Mouse (Mus musculus): ENCODE results near the gene Uqcrfs1. TPM values are rescaled to one million over a fixed set of nuclear protein-coding genes. Genes with fewer than 3 reads are reported as not detected.
A peak's percentile ranks its signal among the peaks of the same experiment; 100 is the strongest.

Gene Uqcrfs1
- polyA plus RNA-seq, 1 experiment from 2014 or later = 216 TPM

- Histone ChIP-seq H3K4me3 (no peak overlapping the region), H3K27me3 (no peaks in the 10 kb centered on the region; the same call in 1 of the 2 replicates), H3K4me1 (peaks cover 2% of the 10 kb centered on the region), H3K36me3 (no peaks in the 10 kb centered on the region), H3K27ac (no peak overlapping the region), H3K9ac (no peak overlapping the region), H3K9me3 (replicated peaks) (no peaks in the 10 kb centered on the region), H3K4me2 (replicated peaks) (no peak overlapping the region)
- whole genome bisulfite sequencing = 76% methylated on average over 5 of the region's 5 CpGs
- ATAC-seq (ENCODE audit: low FRiP score) = no peak
Observed at GRCm38 (mm10) chr13:30549339-30549738, 4.2 kb upstream of the Uqcrfs1 start.

GRCm38 (mm10) chr13:30548835-30549234 lies 3.7 kb upstream of the Uqcrfs1 start:
- no peak overlapping the region for H3K27ac ChIP-seq
- no peaks in the 10 kb centered on the region for H3K9me3 ChIP-seq (replicated peaks)
- no peaks in the 10 kb centered on the region; the same call in 1 of the 2 replicates for H3K27me3 ChIP-seq
- no peak overlapping the region for H3K4me2 ChIP-seq (replicated peaks)
- no peak overlapping the region for H3K9ac ChIP-seq
- no peaks in the 10 kb centered on the region for H3K36me3 ChIP-seq
- 15% methylated on average over 2 of the region's 2 CpGs for WGBS
- ATAC-seq (ENCODE audit: low FRiP score) = no peak
- no peak overlapping the region for H3K4me3 ChIP-seq
- peaks cover 7% of the 10 kb centered on the region for H3K4me1 ChIP-seq

- WGBS = 5% methylated on average over 5 of the region's 5 CpGs
- H3K4me2 ChIP-seq (replicated peaks) = no peak overlapping the region
- H3K4me1 ChIP-seq = no peaks in the 10 kb centered on the region
- no peak overlapping the region for H3K4me3 ChIP-seq
- H3K36me3 ChIP-seq = no peaks in the 10 kb centered on the region
- H3K9me3 ChIP-seq (replicated peaks) = no peaks in the 10 kb centered on the region
- no peak overlapping the region for H3K9ac ChIP-seq
- ATAC-seq (ENCODE audit: low FRiP score) = peak; percentile 79; the same call in 1 of the 2 replicates
- no peak overlapping the region for H3K27ac ChIP-seq
- H3K27me3 ChIP-seq = no peaks in the 10 kb centered on the region
Observed at GRCm38 (mm10) chr13:30530761-30531160, 14.4 kb downstream of the Uqcrfs1 start.

GRCm38 (mm10) chr13:30524961-30525360 lies 20.2 kb downstream of the Uqcrfs1 start:
- H3K4me1 ChIP-seq = no peaks in the 10 kb centered on the region
- ATAC-seq (ENCODE audit: low FRiP score) = no peak
- H3K36me3 ChIP-seq = no peaks in the 10 kb centered on the region
- H3K27ac ChIP-seq = no peak overlapping the region
- no peaks in the 10 kb centered on the region for H3K9me3 ChIP-seq (replicated peaks)
- H3K9ac ChIP-seq = no peak overlapping the region
- no peak overlapping the region for H3K4me2 ChIP-seq (replicated peaks)
- 89% methylated on average over 8 of the region's 8 CpGs for WGBS
- H3K27me3 ChIP-seq = no peaks in the 10 kb centered on the region
- H3K4me3 ChIP-seq = no peak overlapping the region

- Histone ChIP-seq H3K27ac (no peak overlapping the region), H3K36me3 (no peaks in the 10 kb centered on the region), H3K4me2 (replicated peaks) (no peak overlapping the region), H3K9me3 (replicated peaks) (no peaks in the 10 kb centered on the region), H3K27me3 (no peaks in the 10 kb centered on the region), H3K4me3 (no peak overlapping the region), H3K4me1 (no peaks in the 10 kb centered on the region), H3K9ac (no peak overlapping the region)
- 89% methylated on average over 9 of the region's 9 CpGs for WGBS
- ATAC-seq (ENCODE audit: low FRiP score) = no peak
Observed at GRCm38 (mm10) chr13:30523971-30524370, 21.2 kb downstream of the Uqcrfs1 start.

GRCm38 (mm10) chr13:30523246-30523891 lies 21.8 kb downstream of the Uqcrfs1 start:
- 90% methylated on average over 5 of the region's 5 CpGs for WGBS
- H3K4me3 ChIP-seq = no peak overlapping the region

GRCm38 (mm10) chr13:30521282-30521902 lies 23.8 kb downstream of the Uqcrfs1 start:
- ATAC-seq (ENCODE audit: low FRiP score) = no peak
- no peak overlapping the region for H3K4me3 ChIP-seq
- WGBS = 79% methylated on average over 16 of the region's 16 CpGs

More at GRCm38 (mm10) chr13:30523246-30523891, 21.8 kb downstream of the Uqcrfs1 start:
- no peak for ATAC-seq (ENCODE audit: low FRiP score)
- no peak overlapping the region for H3K9ac ChIP-seq
- H3K9me3 ChIP-seq (replicated peaks) = no peaks in the 10 kb centered on the region
- no peaks in the 10 kb centered on the region for H3K4me1 ChIP-seq
- H3K27me3 ChIP-seq = no peaks in the 10 kb centered on the region
- no peak overlapping the region for H3K4me2 ChIP-seq (replicated peaks)
- H3K36me3 ChIP-seq = no peaks in the 10 kb centered on the region
- H3K27ac ChIP-seq = no peak overlapping the region

GRCm38 (mm10) chr13:30518191-30518590 lies 27.0 kb downstream of the Uqcrfs1 start:
- no peak overlapping the region for H3K4me2 ChIP-seq (replicated peaks)
- H3K4me3 ChIP-seq = no peak overlapping the region
- ATAC-seq (ENCODE audit: low FRiP score) = no peak
- H3K27me3 ChIP-seq = no peaks in the 10 kb centered on the region
- no peaks in the 10 kb centered on the region for H3K36me3 ChIP-seq
- no peaks in the 10 kb centered on the region for H3K9me3 ChIP-seq (replicated peaks)
- H3K9ac ChIP-seq = no peak overlapping the region
- H3K4me1 ChIP-seq = no peaks in the 10 kb centered on the region
- H3K27ac ChIP-seq = no peak overlapping the region

More at GRCm38 (mm10) chr13:30521282-30521902, 23.8 kb downstream of the Uqcrfs1 start:
- no peak overlapping the region for H3K27ac ChIP-seq
- H3K27me3 ChIP-seq = no peaks in the 10 kb centered on the region
- H3K9me3 ChIP-seq (replicated peaks) = no peaks in the 10 kb centered on the region
- H3K36me3 ChIP-seq = no peaks in the 10 kb centered on the region
- no peak overlapping the region for H3K4me2 ChIP-seq (replicated peaks)
- no peak overlapping the region for H3K9ac ChIP-seq
- H3K4me1 ChIP-seq = no peaks in the 10 kb centered on the region

GRCm38 (mm10) chr13:30507651-30508050 lies 37.5 kb downstream of the Uqcrfs1 start:
- Histone ChIP-seq H3K27me3 (no peaks in the 10 kb centered on the region), H3K9ac (no peak overlapping the region), H3K36me3 (no peaks in the 10 kb centered on the region), H3K27ac (no peak overlapping the region), H3K4me1 (no peaks in the 10 kb centered on the region), H3K9me3 (replicated peaks) (no peaks in the 10 kb centered on the region), H3K4me3 (no peak overlapping the region), H3K4me2 (replicated peaks) (no peak overlapping the region)
- 72% methylated on average over 4 of the region's 4 CpGs for WGBS
- ATAC-seq (ENCODE audit: low FRiP score) = no peak

GRCm38 (mm10) chr13:30501860-30502395 lies 43.2 kb downstream of the Uqcrfs1 start:
- no peak overlapping the region for H3K4me3 ChIP-seq
- H3K9me3 ChIP-seq (replicated peaks) = no peaks in the 10 kb centered on the region
- no peaks in the 10 kb centered on the region for H3K36me3 ChIP-seq
- H3K27ac ChIP-seq = no peak overlapping the region
- no peaks in the 10 kb centered on the region for H3K27me3 ChIP-seq
- whole genome bisulfite sequencing = 34% methylated on average over 7 of the region's 7 CpGs
- H3K4me2 ChIP-seq (replicated peaks) = no peak overlapping the region
- ATAC-seq (ENCODE audit: low FRiP score) = no peak
- H3K4me1 ChIP-seq = no peaks in the 10 kb centered on the region
- H3K9ac ChIP-seq = no peak overlapping the region
